Mouse (Mus musculus): ENCODE measurements around the gene Trim15. TPM values are rescaled to one million over a fixed set of nuclear protein-coding genes. Genes with fewer than 3 reads are reported as not detected.
A peak's percentile ranks its signal among the peaks of the same experiment; 100 is the strongest.

The Trim15 gene
- total RNA-seq, 1 experiment from 2014 or later: 0.18 TPM

DNA sequence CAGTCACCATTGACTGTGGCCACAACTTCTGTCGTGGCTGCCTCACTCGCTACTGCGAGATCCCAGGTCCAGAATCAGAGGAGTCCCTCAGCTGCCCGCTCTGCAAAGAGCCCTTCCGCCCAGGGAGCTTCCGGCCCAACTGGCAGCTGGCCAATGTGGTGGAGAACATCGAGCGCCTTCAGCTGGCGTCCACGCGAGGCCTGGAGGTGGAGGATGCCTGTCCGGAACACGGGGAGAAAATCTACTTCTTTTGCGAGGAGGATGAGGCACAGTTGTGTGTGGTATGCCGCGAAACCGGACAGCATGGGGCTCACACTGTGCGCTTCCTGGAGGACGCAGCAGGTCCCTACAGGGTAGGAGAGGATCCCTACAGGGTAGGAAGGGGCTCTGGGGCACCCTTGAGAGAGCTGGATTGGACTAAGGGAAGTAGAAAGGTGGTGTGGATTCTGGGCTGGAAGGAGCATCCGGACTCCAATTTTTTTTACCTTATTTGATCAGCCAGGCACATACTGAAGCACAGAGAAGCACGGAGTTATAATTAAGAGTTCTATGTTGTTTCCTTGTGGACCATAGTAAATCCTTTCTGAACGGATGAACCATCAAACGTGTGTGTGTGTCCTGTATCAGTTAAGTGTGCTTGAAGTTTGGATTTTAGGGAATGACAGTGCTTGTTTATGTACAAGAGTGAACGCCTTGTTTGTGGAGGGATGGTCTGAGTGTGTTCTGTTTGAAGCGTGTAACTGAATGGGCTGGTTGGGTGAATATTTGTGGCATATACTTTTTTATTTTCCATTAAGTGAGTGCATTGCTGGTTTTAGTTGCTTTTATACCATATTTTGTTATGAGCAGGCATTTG lies 3.2 kb upstream of the Trim15 start:
- no peak for ATAC-seq (replicated peaks; ENCODE audit: low read depth, poor library complexity, severe bottlenecking)

DNA sequence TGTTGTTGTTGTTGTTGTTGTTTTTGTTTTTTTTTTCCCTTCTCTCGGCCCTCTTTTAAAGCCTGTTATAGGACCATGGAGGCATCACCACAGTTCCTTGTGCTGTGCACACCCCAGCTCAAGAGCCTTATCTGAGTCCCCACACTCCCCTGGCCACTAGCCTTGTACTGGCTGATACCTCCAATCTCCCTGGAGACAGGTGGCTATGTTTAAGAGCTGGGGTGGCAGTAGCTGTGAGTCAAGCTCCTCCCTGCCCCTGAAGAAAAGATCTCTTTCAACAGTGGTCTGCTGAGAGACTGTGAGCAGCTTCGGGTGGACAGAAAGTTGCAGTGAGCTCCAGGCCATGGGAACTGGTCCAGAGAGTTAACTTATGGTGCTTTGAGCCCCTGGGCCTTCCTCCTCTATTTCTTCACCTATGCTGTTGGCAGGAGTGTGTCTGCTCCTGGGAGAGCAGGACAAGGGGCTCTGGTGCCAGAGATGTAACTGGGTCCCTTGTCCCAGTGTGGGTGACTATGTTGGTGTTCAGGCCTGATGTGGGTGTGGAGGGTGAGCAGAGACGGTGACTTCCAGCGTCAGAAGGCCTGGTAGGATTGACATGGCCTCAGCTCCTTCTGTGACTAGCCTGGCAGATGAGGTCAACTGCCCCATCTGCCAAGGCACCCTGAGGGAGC lies 2.4 kb upstream of the Trim15 start, which contains the start of gene Trim10:
TSS of gene Trim10 (plus strand) at position 291 of the 671 bp plus-strand sequence.
- peak; percentile 96 for ATAC-seq (replicated peaks; ENCODE audit: low read depth, poor library complexity, severe bottlenecking)

DNA sequence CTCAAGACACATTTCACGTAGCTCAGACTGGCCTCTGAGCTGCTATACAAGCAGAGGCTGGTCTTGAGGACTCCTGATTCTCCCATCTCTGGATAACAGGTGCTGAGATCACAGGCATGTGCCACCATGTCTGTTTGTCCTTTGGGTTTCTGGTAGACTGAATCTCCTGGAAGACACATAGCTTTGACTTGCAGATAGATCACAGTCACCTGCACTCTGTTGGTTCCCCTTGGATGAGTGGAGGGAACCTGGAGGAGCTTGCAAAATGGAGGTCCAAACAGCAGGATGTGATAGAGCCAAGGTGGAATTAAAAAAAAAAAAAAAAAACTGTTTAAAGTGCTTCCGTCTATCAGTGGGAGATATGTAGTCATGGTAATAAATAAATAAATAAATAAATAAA lies 1.8 kb upstream of the Trim15 start:
- ATAC-seq (replicated peaks; ENCODE audit: low read depth, poor library complexity, severe bottlenecking): no peak

DNA sequence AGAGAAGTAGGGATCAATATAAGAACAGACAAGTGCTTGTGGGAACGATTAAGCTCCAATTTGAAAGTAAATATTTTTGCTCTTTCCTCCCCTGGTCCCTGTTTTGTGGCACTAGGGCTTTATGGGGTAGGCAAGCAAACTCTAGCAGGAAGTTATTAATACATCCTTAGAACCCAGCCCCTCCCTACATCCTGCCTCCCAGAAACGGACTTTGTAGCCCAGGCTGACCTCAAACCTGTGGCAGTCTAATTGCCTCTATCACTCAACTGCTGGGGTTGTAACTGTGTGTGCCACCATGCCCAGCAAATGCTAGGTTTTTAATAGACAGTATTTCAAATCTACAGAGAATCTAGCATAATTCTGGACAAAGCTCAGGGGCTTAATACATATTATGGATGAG lies 5.3 kb downstream of the Trim15 start:
- no peak for ATAC-seq (replicated peaks; ENCODE audit: low read depth, poor library complexity, severe bottlenecking)

DNA sequence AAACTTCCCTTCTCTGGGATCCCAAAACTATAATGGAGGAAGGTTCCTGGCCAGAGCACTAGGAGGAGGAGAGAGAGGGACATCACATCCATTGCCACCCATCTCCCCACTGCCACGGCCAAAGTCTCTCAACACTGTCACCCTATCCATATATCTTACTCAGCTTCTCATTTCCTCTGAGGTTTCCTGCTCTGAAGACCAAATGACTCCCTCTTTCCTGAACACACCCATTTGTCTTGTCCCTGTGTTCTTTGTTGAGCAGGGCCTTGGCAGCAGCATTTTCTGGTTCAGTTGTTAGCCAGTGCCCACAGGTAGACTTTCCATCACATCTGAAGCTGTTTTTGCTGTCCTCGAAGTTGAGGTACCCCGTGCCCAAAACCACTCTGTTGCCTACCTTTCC lies 8.8 kb downstream of the Trim15 start:
- ATAC-seq (replicated peaks; ENCODE audit: low read depth, poor library complexity, severe bottlenecking): peak; percentile 77

DNA sequence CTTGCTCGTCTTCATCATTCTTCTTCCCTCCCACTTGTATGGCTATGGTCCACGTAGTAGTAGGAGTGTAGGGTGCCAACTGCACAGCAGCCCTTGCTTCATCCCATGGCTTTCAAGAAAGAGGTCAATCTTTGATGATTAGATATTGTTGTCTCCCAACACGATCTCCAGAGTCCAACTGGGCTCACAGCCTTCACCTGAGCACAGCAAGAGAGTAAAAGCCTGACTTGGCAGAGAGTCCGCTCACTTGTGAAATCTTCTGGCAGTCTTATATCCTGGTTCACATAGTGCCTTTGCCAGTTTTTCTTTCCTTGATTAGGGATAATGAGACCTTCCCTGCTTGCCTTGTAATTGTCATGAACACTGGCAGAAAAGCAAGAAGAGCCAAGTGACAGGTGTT lies 10.8 kb downstream of the Trim15 start:
- no peak for ATAC-seq (replicated peaks; ENCODE audit: low read depth, poor library complexity, severe bottlenecking)

DNA sequence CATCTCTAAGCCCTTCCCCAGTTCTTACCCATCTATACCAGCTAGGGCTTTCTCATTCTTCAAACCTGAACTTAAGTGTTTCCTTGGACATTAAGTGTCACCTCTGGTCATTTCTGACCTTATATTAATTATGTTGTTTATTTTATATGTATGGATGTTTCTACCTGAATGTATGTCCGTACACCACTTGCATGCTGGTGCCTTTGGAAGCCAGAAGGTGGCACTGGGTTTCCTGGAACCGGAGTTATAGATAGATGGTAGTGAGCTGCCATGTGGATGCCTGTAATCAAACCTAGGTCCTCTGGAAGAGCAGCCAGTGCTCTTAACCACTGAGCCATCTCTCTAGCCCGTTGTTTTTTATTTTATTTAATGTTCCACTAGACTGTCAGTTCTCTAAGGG lies 11.5 kb downstream of the Trim15 start:
- ATAC-seq (replicated peaks; ENCODE audit: low read depth, poor library complexity, severe bottlenecking): no peak

DNA sequence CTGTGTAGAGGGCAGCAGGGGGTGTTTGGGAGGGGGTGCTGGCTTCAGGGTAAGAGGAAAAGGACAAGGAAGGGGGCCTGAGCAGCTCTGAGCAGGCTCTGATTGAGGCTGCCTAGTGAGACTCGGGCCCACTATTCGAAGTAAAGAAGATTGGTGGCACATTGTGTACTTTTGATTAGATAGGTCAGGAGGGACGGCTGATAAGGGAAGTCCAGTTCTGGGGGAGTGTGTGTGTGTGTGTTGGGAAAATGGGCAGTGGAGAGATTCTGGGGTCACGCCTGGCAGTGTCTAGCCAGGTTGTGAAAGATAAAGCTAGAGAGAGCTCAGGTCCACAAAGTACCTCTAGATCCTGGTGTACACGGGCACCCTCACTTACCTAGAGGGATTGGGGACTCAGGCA lies 15.4 kb downstream of the Trim15 start:
- no peak for ATAC-seq (replicated peaks; ENCODE audit: low read depth, poor library complexity, severe bottlenecking)

DNA sequence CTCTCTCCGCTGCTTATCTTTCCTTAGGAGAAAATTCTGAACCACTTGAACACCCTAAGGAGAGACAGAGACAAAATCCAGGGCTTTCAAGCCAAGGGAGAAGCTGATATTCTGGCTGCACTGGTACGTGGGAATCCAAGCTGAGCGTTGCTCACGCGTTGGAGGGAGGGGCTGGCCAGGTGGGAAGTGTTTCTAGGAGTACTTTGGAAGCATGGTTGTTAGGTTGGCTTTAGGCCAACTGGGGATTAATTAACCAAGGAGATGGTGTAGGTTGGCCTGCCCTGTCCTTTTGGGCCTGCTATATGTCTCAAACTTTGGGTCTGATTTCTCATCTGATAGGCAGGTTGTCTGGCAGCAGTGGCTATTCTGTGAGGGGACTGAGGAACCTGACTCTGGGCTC lies 15.8 kb downstream of the Trim15 start:
- ATAC-seq (replicated peaks; ENCODE audit: low read depth, poor library complexity, severe bottlenecking): no peak

DNA sequence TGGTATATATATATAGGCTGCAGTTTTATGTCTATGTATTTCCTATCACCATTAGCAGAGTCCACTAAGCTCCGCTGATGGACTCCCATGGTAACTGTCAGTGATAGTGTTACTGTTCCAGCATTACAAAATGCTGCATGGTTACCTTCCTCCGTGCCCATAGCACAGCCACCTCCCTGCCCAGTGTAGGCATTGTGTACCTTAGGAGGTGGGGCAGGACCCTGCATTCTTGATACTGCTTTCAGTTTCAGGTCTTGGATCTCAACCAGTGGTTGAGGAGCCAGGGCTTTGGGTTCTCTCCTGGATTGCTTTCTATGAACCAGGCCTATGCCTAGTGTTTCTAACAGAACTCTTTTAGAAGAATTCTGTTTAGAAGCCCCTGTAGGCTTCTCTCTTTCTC lies 17.0 kb downstream of the Trim15 start:
- ATAC-seq (replicated peaks; ENCODE audit: low read depth, poor library complexity, severe bottlenecking): no peak

DNA sequence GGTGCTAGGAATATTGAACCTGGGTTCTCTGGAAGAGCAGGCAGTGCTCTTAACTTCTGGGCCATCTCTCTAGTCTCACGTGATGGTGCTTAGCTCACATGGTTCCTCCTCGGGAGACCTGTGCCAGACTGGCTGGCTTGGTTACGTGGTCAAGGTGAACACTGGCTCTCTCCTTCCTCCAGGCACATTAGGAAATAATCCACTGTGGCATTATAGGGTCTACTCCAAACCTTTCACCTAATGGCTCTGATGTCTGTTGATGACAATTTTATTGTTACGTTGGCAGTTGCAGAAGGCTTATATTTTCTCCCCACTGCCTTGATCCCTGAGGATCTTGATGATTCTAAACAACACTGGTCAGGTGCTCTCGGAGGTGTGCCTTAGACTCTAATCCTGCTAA lies 18.1 kb downstream of the Trim15 start:
- ATAC-seq (replicated peaks; ENCODE audit: low read depth, poor library complexity, severe bottlenecking): no peak

DNA sequence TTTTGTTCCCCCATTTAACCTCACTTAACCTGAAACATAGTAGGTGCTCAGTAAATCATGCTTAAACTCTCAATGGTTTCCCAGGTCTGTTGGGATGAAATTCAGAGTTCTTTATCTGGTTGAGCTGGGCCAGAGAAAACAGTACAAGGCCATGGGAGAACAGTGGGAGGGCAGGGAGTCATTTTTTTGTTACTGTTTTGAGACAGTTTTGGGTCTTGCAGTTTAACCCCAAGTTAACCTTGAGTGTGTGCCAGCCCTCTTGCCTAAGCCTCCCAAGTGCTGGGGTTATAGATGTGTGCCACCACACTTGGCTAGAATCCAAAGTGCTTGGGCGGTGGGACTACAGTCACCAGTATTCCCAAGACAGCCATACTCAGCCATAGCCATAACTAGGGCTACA lies 22.3 kb downstream of the Trim15 start:
- ATAC-seq (replicated peaks; ENCODE audit: low read depth, poor library complexity, severe bottlenecking): no peak

DNA sequence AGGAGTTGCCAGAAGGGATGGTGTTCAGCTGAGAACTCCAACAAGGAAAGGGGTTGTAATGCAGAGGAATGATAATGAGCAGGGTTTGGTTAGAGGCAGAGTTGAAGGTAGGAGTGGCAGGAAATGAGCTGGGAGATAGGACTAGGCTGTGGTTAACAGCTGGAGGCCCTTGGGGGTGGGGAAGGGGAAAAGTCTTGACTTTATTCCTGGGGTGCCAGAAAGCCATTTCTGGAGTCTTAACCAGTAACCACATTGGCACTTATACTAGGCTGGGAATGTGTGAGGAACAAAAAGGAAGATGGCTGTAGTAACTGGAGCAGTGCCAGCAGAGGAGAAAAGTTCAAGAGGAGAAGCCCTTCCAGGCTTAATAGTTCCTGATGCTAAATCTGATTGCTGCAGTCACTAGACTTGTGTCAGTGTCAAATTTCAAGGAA lies 22.7 kb downstream of the Trim15 start:
- peak; percentile 92 for ATAC-seq (replicated peaks; ENCODE audit: low read depth, poor library complexity, severe bottlenecking)

DNA sequence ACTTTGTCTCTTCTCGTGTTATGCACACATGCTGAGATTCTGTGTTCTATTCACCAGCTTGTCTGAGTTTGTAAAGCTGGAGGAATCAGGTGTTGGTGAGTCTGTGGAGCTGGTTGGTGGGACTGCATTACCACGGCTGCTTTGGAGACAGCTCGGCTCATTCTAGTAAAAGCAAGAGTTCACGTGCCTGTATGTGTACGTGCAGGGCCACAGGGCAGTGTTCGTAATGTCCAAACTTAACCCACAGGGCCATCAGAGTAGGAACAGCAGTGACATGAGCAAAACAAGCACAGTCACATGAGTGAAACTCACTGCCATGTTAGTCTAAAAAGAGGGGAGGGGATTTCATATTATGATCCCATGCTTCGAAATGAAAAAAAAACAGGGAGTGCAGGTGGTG lies 23.3 kb downstream of the Trim15 start:
- ATAC-seq (replicated peaks; ENCODE audit: low read depth, poor library complexity, severe bottlenecking): no peak

DNA sequence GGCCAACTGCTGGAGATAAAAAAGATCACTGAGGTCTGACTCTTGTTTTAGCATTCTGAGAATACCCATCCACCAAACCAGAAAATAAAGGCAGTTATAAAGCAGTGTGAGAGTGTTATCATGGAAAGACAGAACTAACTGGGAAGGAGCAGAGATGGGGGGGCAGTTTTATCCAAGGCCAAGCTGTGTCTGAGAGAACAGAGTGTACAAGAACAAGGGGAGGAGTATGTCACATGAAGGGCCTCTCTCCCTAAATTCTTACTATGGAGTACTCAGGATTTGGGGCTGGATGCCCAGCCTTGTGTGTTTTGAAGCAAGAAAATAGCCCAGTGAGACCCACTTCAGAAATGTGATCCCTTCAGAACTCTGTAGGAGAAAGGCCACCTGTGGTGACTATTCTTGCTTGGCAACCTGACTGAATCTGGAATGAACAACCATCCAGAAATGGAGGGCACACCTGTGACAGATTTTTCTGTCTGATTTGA lies 26.0 kb downstream of the Trim15 start:
- no peak for ATAC-seq (replicated peaks; ENCODE audit: low read depth, poor library complexity, severe bottlenecking)

DNA sequence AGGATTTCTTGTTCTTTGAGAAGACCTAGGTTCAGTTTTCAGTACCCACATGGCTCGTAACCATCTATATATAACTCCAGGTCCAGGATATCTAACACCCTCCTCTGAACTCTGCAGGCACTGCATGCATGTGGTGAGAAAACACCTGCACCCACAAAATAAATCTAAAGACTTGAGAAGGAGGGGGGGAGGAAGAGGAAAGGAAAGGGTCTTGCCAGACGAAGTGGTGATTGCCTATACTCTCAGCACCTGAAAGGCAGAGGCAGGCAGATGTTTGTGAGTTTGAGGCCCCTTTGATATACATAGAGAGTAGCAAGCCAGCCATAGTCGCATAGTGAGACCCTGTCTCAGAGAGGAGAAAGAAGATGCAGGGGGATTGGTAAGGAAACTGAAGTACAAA lies 27.1 kb downstream of the Trim15 start:
- no peak for ATAC-seq (replicated peaks; ENCODE audit: low read depth, poor library complexity, severe bottlenecking)

DNA sequence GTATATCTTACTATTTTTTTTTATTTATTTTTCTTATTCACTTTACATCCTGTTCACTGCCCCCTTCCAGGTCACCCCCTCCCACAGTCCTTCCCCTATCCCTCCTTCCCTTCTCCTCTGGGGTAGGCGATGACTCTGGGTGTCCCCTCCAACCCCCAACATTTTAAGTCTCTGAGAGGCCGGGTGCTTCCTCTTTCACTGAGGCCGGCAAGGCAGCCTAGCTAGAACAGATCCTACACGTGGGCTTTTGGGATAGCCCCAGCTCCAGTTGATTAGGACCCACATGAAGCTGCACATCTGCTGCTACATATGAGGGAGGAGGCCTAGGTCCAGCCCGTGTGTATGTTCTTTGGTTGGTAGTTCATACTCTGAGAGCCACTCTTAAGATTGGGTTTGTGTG lies 28.0 kb downstream of the Trim15 start:
- no peak for ATAC-seq (replicated peaks; ENCODE audit: low read depth, poor library complexity, severe bottlenecking)

DNA sequence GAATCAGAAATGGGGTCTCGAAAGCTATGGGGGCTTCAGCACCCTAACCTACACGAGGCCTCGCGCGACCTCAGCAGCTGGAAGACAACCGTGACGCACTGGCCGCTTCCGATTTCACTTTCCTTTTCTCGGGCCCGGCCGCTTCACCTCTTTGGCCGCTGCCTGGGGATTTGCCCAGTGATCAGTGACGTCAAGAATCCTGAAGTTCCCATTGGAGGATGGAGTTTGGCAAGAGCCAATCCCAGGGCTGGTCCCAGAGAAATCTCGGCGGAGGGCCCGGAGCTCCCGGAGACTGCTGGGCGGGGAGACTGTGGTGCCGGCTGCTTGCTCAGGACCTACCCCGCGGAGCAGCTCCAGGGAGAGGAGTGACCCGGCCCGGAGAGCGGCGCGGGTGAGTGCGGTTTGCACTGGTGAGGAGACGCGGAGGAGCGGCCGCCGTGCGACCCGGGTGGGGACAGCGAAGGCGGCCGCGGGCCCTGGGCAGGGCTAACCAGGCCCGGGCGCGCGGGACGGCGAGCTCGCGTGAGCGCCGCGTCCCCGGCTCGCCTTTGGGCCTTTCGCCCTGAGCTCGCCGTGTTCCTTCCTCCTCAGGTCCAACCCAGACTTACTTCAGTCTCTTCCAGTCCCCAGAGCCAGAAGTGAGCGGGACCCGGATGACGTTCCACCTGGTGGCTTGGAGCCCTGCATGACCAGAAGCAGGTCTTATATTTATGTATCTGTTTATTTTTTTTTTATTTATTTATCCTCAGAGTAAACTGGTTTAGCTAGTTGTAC lies 29.9 kb downstream of the Trim15 start, which contains the start of gene Trim26:
TSS of gene Trim26 (plus strand) at position 261 of the 774 bp plus-strand sequence.
- ATAC-seq (replicated peaks; ENCODE audit: low read depth, poor library complexity, severe bottlenecking): peak; percentile 95

DNA sequence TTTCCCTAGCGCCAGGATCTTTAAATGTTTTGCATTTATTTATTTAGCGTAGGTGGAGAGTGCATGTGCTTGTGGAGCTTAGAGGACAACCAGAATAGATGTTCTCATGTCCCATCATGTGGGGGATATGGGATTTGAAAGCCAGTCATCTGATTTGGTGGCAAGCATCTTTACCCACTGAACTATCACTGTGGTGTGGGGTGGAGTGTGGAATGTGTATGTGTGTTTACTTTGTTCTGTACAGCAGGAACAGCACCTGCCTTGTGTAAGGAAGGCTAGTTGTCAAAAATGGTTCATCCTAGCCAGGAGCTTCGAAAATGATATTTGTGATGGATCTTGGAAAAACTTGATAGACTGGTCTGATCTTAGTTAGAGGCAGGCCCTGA lies 30.6 kb downstream of the Trim15 start:
- peak; percentile 29 for ATAC-seq (replicated peaks; ENCODE audit: low read depth, poor library complexity, severe bottlenecking)

DNA sequence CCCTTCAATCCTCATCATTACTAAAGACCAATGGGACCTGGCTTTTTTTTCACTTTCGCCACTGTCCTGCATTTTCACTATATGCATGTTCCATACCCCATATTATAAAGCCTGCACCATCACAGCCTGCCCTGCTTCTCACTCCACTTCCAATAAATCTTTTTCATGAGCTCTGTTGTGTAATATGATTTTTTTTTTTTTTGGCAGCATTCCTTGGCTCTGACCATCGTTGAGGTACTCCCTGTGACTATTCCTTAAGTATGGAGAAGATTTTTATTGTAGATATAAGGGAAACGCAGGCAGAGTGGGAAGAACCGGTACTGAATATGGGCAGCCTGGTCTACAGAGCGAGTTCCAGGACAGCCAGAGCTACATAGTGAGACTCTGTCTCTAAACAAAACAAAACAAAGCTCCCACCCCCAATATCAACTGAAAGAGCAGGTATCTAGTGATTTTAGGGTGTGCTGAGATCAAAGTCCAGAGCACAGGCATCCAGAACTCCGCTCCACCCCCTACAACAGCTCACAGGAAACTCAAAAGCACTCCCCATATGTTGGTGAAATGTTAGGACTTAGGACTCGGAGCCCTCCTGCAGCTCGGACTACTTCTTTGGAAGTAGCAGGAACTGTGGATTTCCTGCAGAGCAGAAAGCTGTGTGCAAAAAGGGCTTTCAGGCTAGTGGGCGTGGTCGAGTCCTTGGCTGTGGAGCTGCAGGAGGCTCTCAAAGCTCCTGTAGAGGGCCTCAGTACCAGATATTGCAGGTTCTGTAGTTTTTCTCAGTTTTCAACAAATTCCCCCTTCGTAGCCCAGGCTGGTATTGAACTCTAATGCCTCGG lies 31.2 kb downstream of the Trim15 start:
- ATAC-seq (replicated peaks; ENCODE audit: low read depth, poor library complexity, severe bottlenecking): peak; percentile 53; the same call in 1 of the 2 replicates

Measured in common myeloid progenitor, adult 5-6 weeks (primary cell).